Comparison of ENCODE assay signal across 9 mouse cellular contexts in the genomic region with DNA sequence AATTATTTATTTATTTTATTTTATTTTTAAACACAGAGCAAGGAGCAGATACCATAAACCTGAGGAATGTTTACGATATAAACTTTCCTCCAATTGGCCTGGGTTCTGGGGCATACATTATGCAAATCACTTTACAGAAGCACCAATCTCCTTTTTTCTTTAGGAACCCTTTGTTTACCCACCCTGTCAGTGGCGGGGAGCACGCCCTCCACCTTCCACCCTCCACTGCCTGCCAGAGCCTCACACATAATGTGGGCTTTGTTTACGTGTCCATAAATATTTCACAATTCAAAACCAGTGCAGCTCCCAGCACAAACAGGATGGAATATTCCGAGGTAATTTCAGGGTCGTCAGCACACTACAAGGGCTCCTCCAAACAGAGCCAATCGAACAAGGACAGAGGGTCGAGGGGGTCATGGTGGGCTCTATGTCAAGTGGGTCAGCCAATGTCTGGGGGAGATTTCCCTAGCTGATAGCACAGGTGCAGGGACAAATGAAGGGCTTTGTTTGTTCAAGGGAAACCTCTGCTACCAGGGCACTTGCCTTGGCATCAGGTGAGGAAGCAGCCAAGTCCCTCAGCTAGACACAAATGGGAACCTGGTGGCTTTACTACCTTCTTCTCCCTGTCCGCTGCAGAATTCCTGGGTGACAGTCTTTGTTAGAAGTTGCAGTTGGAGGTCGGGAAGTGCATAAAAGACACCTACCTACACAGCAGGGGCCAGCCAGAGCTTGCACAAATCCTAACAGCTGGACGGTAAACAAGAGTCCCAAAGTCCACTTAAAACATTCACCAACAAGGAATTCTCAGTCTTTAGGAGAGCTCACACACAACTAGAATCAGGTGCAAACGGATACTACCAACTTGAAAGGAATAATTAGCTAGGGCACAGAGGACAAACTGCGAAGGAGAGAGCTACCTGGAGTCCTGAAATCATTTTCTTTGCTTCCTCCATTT. TPM values are rescaled to one million over a fixed set of nuclear protein-coding genes. Genes with fewer than 3 reads are reported as not detected.
DNase-seq lines count a peak whose midpoint lies in the region; ATAC-seq lines count a peak whose summit lies in the region.
"Had no signal": no experiment of that assay in that cellular context is flagged by ENCODE, and none has a peak within 500 bp of the region (broad histone marks: within the 10 kb centered on the region; RNA-seq: fewer than 3 reads in every experiment).

No protein-coding gene starts in this region.

- WGBS in heart, embryonic 11.5 days (ENCODE audit: insufficient replicate concordance), result 28% methylated on average over 13 of the region's 13 CpGs
- WGBS in kidney, embryonic 15.5 days, result 25% methylated on average over 13 of the region's 13 CpGs

- H3K27me3 ChIP-seq in heart, embryonic 11.5 days (ENCODE audit: control insufficient read depth, insufficient read depth, low read length), result no peaks in the 10 kb centered on the region
- no peaks in the 10 kb centered on the region for H3K27me3 ChIP-seq in kidney, embryonic 15.5 days

- DNase-seq in heart, postnatal 10 days, result no peak
- DNase-seq in embryo, embryonic 11 days, result peak; percentile 35
- peak; percentile 40 for DNase-seq in mesoderm, embryonic 11.5 days (ENCODE audit: low read depth, low spot score)
- DNase-seq in left cerebral cortex, postnatal 25 days (ENCODE audit: low spot score in 2 of 2), result no peak
- DNase-seq in gastrocnemius, postnatal 10 days, result no peak

- H3K9me3 ChIP-seq in heart, embryonic 11.5 days (replicated peaks; ENCODE audit: control insufficient read depth, low read length), result no peaks in the 10 kb centered on the region
- no peaks in the 10 kb centered on the region for H3K9me3 ChIP-seq in kidney, embryonic 15.5 days (replicated peaks)

- ATAC-seq in heart, embryonic 11.5 days (replicated peaks; ENCODE audit: insufficient number of reproducible peaks, low FRiP score, low TSS enrichment), result no peak
- peak; percentile 80 for ATAC-seq in kidney, embryonic 15.5 days (replicated peaks; ENCODE audit: low FRiP score)
- no peak for ATAC-seq in erythroid progenitor cell, adult 5-6 weeks (replicated peaks; ENCODE audit: low FRiP score, poor library complexity, severe bottlenecking)

- 0 out of 2 replicates have a peak overlapping the region, but pooled peaks have one; percentile 10 for H3K4me2 ChIP-seq in heart, embryonic 11.5 days
- H3K4me2 ChIP-seq in kidney, embryonic 15.5 days, result peak overlapping the region; percentile 50

- intact Hi-C loops in heart, postnatal 10 days (cut with DNase I), result loop anchor here (2.0 kb wide), 1 partner anchor 42 kb away; no protein-coding TSS in a partner anchor
- intact Hi-C loops in left cerebral cortex, postnatal 25 days (cut with DNase I), result no loop called here

- peaks cover 3% of the 10 kb centered on the region for H3K4me1 ChIP-seq in heart, embryonic 11.5 days (ENCODE audit: control insufficient read depth, insufficient read depth, low read length)
- H3K4me1 ChIP-seq in kidney, embryonic 15.5 days, result peaks cover 20% of the 10 kb centered on the region

- no peak overlapping the region for H3K9ac ChIP-seq in heart, embryonic 11.5 days (ENCODE audit: low read depth, low read length)
- no peak overlapping the region for H3K9ac ChIP-seq in kidney, embryonic 15.5 days

- no peak overlapping the region for H3K4me3 ChIP-seq in heart, embryonic 11.5 days (ENCODE audit: low read depth, low read length)
- peak overlapping the region; percentile 24 for H3K4me3 ChIP-seq in kidney, embryonic 15.5 days (replicated peaks)

- H3K27ac ChIP-seq in heart, embryonic 11.5 days (ENCODE audit: low read depth, low read length), result no peak overlapping the region
- H3K27ac ChIP-seq in kidney, embryonic 15.5 days, result peak overlapping the region; percentile 41

- H3K36me3 ChIP-seq in heart, embryonic 11.5 days (ENCODE audit: control insufficient read depth, insufficient read depth, low read length), result no peaks in the 10 kb centered on the region
- peaks cover 4% of the 10 kb centered on the region; the same call in 1 of the 2 replicates for H3K36me3 ChIP-seq in kidney, embryonic 15.5 days

RNA-seq across cellular contexts. Expression of a gene that starts 33.3 kb away (rescaled TPM):
- polyA plus RNA-seq in heart, embryonic 11.5 days (2014; fragmentation: Nextera tagmentation; extraction: Ambion mirVana), result 122 and 144 TPM in 2 replicates
- 100 to 1,000 TPM; 336 to 364 TPM for total RNA-seq in heart, postnatal 10 days (2021)
- 60.4 and 67.2 TPM in 2 replicates for polyA plus RNA-seq in kidney, embryonic 15.5 days (2015; fragmentation: Nextera tagmentation; extraction: Ambion mirVana)
- total RNA-seq in left cerebral cortex, postnatal 25 days (2021), result 100 to 1,000 TPM; 115 to 117 TPM
- total RNA-seq in gastrocnemius, postnatal 10 days (2021), result 100 to 1,000 TPM; 196 to 235 TPM
- 8.0 and 12.3 TPM in 2 replicates for total RNA-seq in erythroid progenitor cell, adult 5-6 weeks (2015; ENCODE audit: low replicate concordance)
- total RNA-seq in erythroid progenitor cell, adult 5-6 weeks (2017; ENCODE audit: low replicate concordance), result 6.9 and 15.3 TPM in 2 replicates

RNA-seq across cellular contexts. Expression of a gene that starts 46.4 kb away (rescaled TPM):
- polyA plus RNA-seq in heart, embryonic 11.5 days (2014; fragmentation: Nextera tagmentation; extraction: Ambion mirVana), result 7.3 and 7.5 TPM in 2 replicates
- total RNA-seq in heart, postnatal 10 days (2021), result 1 to 10 TPM; 7.4 to 7.7 TPM
- 8.3 and 8.5 TPM in 2 replicates for polyA plus RNA-seq in kidney, embryonic 15.5 days (2015; fragmentation: Nextera tagmentation; extraction: Ambion mirVana)
- total RNA-seq in left cerebral cortex, postnatal 25 days (2021), result 10 to 100 TPM; 75.4 to 80.8 TPM
- total RNA-seq in gastrocnemius, postnatal 10 days (2021), result 1 to 10 TPM; 6.2 to 9.3 TPM
- total RNA-seq in erythroid progenitor cell, adult 5-6 weeks (2015; ENCODE audit: low replicate concordance), result not detected in 2 replicates
- total RNA-seq in erythroid progenitor cell, adult 5-6 weeks (2017; ENCODE audit: low replicate concordance), result not detected in 2 replicates

RNA-seq across cellular contexts. Expression of a gene that starts 53.4 kb away (rescaled TPM):
- polyA plus RNA-seq in heart, embryonic 11.5 days (2014; fragmentation: Nextera tagmentation; extraction: Ambion mirVana), result 7.7 and 9.4 TPM in 2 replicates
- total RNA-seq in heart, postnatal 10 days (2021), result 1 to 10 TPM; 3.6 to 5.6 TPM
- polyA plus RNA-seq in kidney, embryonic 15.5 days (2015; fragmentation: Nextera tagmentation; extraction: Ambion mirVana), result 8.9 and 9.2 TPM in 2 replicates
- total RNA-seq in left cerebral cortex, postnatal 25 days (2021), result 1 to 10 TPM; 2.1 to 2.8 TPM
- total RNA-seq in gastrocnemius, postnatal 10 days (2021), result 1 to 10 TPM; 1.8 to 2.2 TPM
- total RNA-seq in erythroid progenitor cell, adult 5-6 weeks (2015; ENCODE audit: low replicate concordance), result not detected in 2 replicates
- not detected in 2 replicates for total RNA-seq in erythroid progenitor cell, adult 5-6 weeks (2017; ENCODE audit: low replicate concordance)
- total RNA-seq: granulocyte monocyte progenitor cell, adult 5-6 weeks had no signal

RNA-seq across cellular contexts. Expression of a gene that starts 58.2 kb away (rescaled TPM):
- 841 and 878 TPM in 2 replicates for polyA plus RNA-seq in heart, embryonic 11.5 days (2014; fragmentation: Nextera tagmentation; extraction: Ambion mirVana)
- total RNA-seq in heart, postnatal 10 days (2021), result 1,000 to 10,000 TPM; 1,315 to 1,426 TPM
- 53.1 and 59.0 TPM in 2 replicates for polyA plus RNA-seq in kidney, embryonic 15.5 days (2015; fragmentation: Nextera tagmentation; extraction: Ambion mirVana)
- 100 to 1,000 TPM; 125 to 140 TPM for total RNA-seq in left cerebral cortex, postnatal 25 days (2021)
- total RNA-seq in gastrocnemius, postnatal 10 days (2021), result 100 to 1,000 TPM; 667 to 687 TPM
- total RNA-seq in erythroid progenitor cell, adult 5-6 weeks (2015; ENCODE audit: low replicate concordance), result not detected in 2 replicates
- not detected in 2 replicates for total RNA-seq in erythroid progenitor cell, adult 5-6 weeks (2017; ENCODE audit: low replicate concordance)
- total RNA-seq: granulocyte monocyte progenitor cell, adult 5-6 weeks had no signal

RNA-seq across cellular contexts. Expression of a gene that starts 59.3 kb away (rescaled TPM):
- 319 and 338 TPM in 2 replicates for polyA plus RNA-seq in heart, embryonic 11.5 days (2014; fragmentation: Nextera tagmentation; extraction: Ambion mirVana)
- total RNA-seq in heart, postnatal 10 days (2021), result 100 to 1,000 TPM; 119 to 133 TPM
- polyA plus RNA-seq in kidney, embryonic 15.5 days (2015; fragmentation: Nextera tagmentation; extraction: Ambion mirVana), result 8.1 and 10.5 TPM in 2 replicates
- total RNA-seq in left cerebral cortex, postnatal 25 days (2021), result 1 to 10 TPM; 1.4 to 1.5 TPM
- total RNA-seq in gastrocnemius, postnatal 10 days (2021), result 100 to 1,000 TPM; 120 to 128 TPM
- not detected in 2 replicates for total RNA-seq in erythroid progenitor cell, adult 5-6 weeks (2015; ENCODE audit: low replicate concordance)
- total RNA-seq in erythroid progenitor cell, adult 5-6 weeks (2017; ENCODE audit: low replicate concordance), result not detected in 2 replicates
- total RNA-seq: granulocyte monocyte progenitor cell, adult 5-6 weeks had no signal

Comparison
In these comparisons a context has a peak if more than half of its experiments do, and no peak if none do; other contexts are left out.
1. DNase-seq: peak in embryo, embryonic 11 days (single experiment) and mesoderm, embryonic 11.5 days (single experiment); none in heart, postnatal 10 days (0 of 2), left cerebral cortex, postnatal 25 days (0 of 2) and gastrocnemius, postnatal 10 days (single experiment).
2. RNA of a gene that starts 33.3 kb away (total RNA-seq): 336 to 364 TPM in heart, postnatal 10 days, 196 to 235 TPM in gastrocnemius, postnatal 10 days and 115 to 117 TPM in left cerebral cortex, postnatal 25 days; 6.9 to 15.3 TPM in erythroid progenitor cell, adult 5-6 weeks; every median in the first group is over 4 times any median in the second.
3. RNA of a gene that starts 46.4 kb away (total RNA-seq): 75.4 to 80.8 TPM in left cerebral cortex, postnatal 25 days; 6.2 to 9.3 TPM in gastrocnemius, postnatal 10 days, 7.4 to 7.7 TPM in heart, postnatal 10 days and not detected in erythroid progenitor cell, adult 5-6 weeks; every median in the first group is over 4 times any median in the second.